Mouse (Mus musculus) myocyte (in vitro differentiated cells): Measurements from ENCODE around the gene Carns1. TPM values are rescaled to one million over a fixed set of nuclear protein-coding genes. Genes with fewer than 3 reads are reported as not detected.
"Not testable (repeated sequence)": the region's sequence is repeated elsewhere in the genome, so short reads cannot be mapped to it uniquely, and the experiment has no call there.

Experiments
- H3K27me3 ChIP-seq: one replicate; pipeline ENCODE4 v1.6.1; 2011; ENCODE audit not compliant: control insufficient read depth, insufficient read depth, insufficient read length
- H3K36me3 ChIP-seq: one replicate; pipeline ENCODE4 v1.6.1; 2011; ENCODE audit not compliant: control insufficient read depth, insufficient read depth
- H3K4me2 ChIP-seq: one replicate; pipeline ENCODE4 v1.6.1; 2011; ENCODE audit warnings: low read depth, control low read depth
- H3K4me3 ChIP-seq: one replicate; pipeline ENCODE4 v1.5.1; 2011; ENCODE audit warnings: mild to moderate bottlenecking, control low read depth, moderate library complexity
- H3K79me2 ChIP-seq: one replicate; pipeline ENCODE4 v1.6.1; 2011; ENCODE audit not compliant: control insufficient read depth, insufficient read depth
- H3ac ChIP-seq: one replicate; pipeline ENCODE4 v1.6.1; 2011; ENCODE audit not compliant: control insufficient read depth, insufficient read length
- CEBPB ChIP-seq: IDR thresholded peaks from 2 replicates; pipeline ENCODE4 v1.6.1; 2011; ENCODE audit warnings: mild to moderate bottlenecking, moderate library complexity; ENCODE audit not compliant: poor library complexity, insufficient read depth, severe bottlenecking
- E2F4 ChIP-seq: IDR thresholded peaks from one replicate; pipeline ENCODE4 v1.6.1; 2011; ENCODE audit warnings: mild to moderate bottlenecking, control low read depth, moderate library complexity; ENCODE audit not compliant: insufficient read depth
- MAX ChIP-seq: IDR thresholded peaks from one replicate; pipeline ENCODE4 v1.6.1; 2011; ENCODE audit warnings: low read depth, mild to moderate bottlenecking, control low read depth
- MYOD1 ChIP-seq, 3 experiments: IDR thresholded peaks; one replicate each; pipeline ENCODE4 v1.6.1; 2011; ENCODE audit warnings: control low read depth in 2 of 3, low read depth in 2 of 3, mild to moderate bottlenecking in 2 of 3, moderate library complexity in 1 of 3; ENCODE audit not compliant: insufficient read length in 2 of 3, control insufficient read depth in 1 of 3
- MYOG ChIP-seq, 3 experiments: IDR thresholded peaks; one replicate each; pipeline ENCODE4 v1.6.1; 2011; ENCODE audit warnings: control low read depth in 2 of 3, low read depth in 2 of 3, mild to moderate bottlenecking in 2 of 3; ENCODE audit not compliant: insufficient read length in 2 of 3, control insufficient read depth in 1 of 3, insufficient read depth in 1 of 3
- POLR2A ChIP-seq: IDR thresholded peaks from one replicate; pipeline ENCODE4 v1.6.1; 2011; ENCODE audit warnings: low read depth, mild to moderate bottlenecking, control low read depth, moderate library complexity; ENCODE audit not compliant: insufficient read length
- POLR2AphosphoS2 ChIP-seq: IDR thresholded peaks from one replicate; pipeline ENCODE4 v1.6.1; 2011; ENCODE audit warnings: low read depth, control low read depth; ENCODE audit not compliant: insufficient read length
- REST ChIP-seq: IDR thresholded peaks from one replicate; pipeline ENCODE4 v1.6.1; 2011; ENCODE audit warnings: mild to moderate bottlenecking, control low read depth, moderate library complexity; ENCODE audit not compliant: insufficient read depth, insufficient read length
- SRF ChIP-seq: IDR thresholded peaks from one replicate; pipeline ENCODE4 v1.6.1; 2011; ENCODE audit warnings: low read depth; ENCODE audit not compliant: control insufficient read depth, insufficient read length
- TCF12 ChIP-seq: IDR thresholded peaks from one replicate; pipeline ENCODE4 v1.6.1; 2011; ENCODE audit warnings: mild to moderate bottlenecking, control low read depth; ENCODE audit not compliant: poor library complexity, insufficient read depth, severe bottlenecking
- TCF3 ChIP-seq: IDR thresholded peaks from one replicate; pipeline ENCODE4 v1.6.1; 2011; ENCODE audit warnings: low read depth, control low read depth; ENCODE audit not compliant: insufficient read length
- USF1 ChIP-seq: IDR thresholded peaks from one replicate; pipeline ENCODE4 v1.6.1; 2011; ENCODE audit warnings: low read depth, mild to moderate bottlenecking, control low read depth, moderate library complexity
- polyA plus RNA-seq: library from polyadenylated mRNA; unstranded; fragments of >200 nt; fragmentation: generic; extraction: Trizol; gene quantifications from one replicate; pipeline ENCODE4 v1.2.1, GENCODE M21; 2012; ENCODE audit warnings: missing spikeins

The Carns1 gene
- polyA plus RNA-seq, 1 experiment, result 8.2 TPM

- Histone ChIP-seq H3K79me2 (peaks cover 17% of the 10 kb centered on the region), H3K27me3 (no peaks in the 10 kb centered on the region), H3ac (peak overlapping the region; percentile 39), H3K4me2 (peak overlapping the region; percentile 90), H3K36me3 (peaks cover 8% of the 10 kb centered on the region), H3K4me3 (peak overlapping the region; percentile 59)
- peak in 2 of 3 experiments; percentile 52 to 56 for TF ChIP-seq MYOD1 (IDR thresholded peaks at IDR 0.05; ENCODE audit: control insufficient read depth in 1 of 3, insufficient read length in 2 of 3, low read depth in 2 of 3)
- TF ChIP-seq E2F4, result no peak
Observed at GRCm38 (mm10) chr19:4126759-4127495, 48.4 kb downstream of the Carns1 start.

- Histone ChIP-seq H3K27me3 (no peaks in the 10 kb centered on the region), H3K79me2 (peaks cover 17% of the 10 kb centered on the region), H3K36me3 (peaks cover 6% of the 10 kb centered on the region), H3K4me3 (peak within 1 kb of the TSS; percentile 59), H3ac (peak within 1 kb of the TSS; percentile 39), H3K4me2 (peak within 1 kb of the TSS; percentile 90)
- TF ChIP-seq POLR2AphosphoS2 (peak; percentile 47), MYOG (IDR thresholded peaks at IDR 0.05; ENCODE audit: control insufficient read depth in 1 of 3, insufficient read depth in 1 of 3, insufficient read length in 2 of 3, low read depth in 2 of 3) (peak in 1 of 3 experiments; percentile 55), TCF3 (no peak), MYOD1 (IDR thresholded peaks at IDR 0.05; ENCODE audit: control insufficient read depth in 1 of 3, insufficient read length in 2 of 3, low read depth in 2 of 3) (no peak), MAX (no peak), E2F4 (peak; percentile 24), TCF12 (no peak), SRF (peak; percentile 75), USF1 (peak; percentile 95), POLR2A (peak; percentile 71)
Observed at GRCm38 (mm10) chr19:4125741-4126696, 49.3 kb downstream of the Carns1 start, which contains the start of gene Aip. TSS of gene Aip (minus strand) at chr19:4125858.

- not testable (repeated sequence) for H3K27me3 ChIP-seq, H3K36me3 ChIP-seq
- Histone ChIP-seq H3K4me3 (peak overlapping the region; percentile 59), H3K4me2 (peak overlapping the region; percentile 81), H3ac (peak overlapping the region; percentile 39), H3K79me2 (peaks cover 23% of the 10 kb centered on the region)
Observed at GRCm38 (mm10) chr19:4125268-4125667, 50.0 kb downstream of the Carns1 start.

- Histone ChIP-seq H3K4me3 (no peak overlapping the region), H3K27me3 (no peaks in the 10 kb centered on the region), H3ac (no peak overlapping the region), H3K36me3 (peaks cover under 1% of the 10 kb centered on the region), H3K4me2 (no peak overlapping the region), H3K79me2 (peaks cover 31% of the 10 kb centered on the region)
- no peak for TF ChIP-seq POLR2A
- no peak for TF ChIP-seq MYOD1 (IDR thresholded peaks at IDR 0.05; ENCODE audit: control insufficient read depth in 1 of 3, insufficient read length in 2 of 3, low read depth in 2 of 3)
- no peak for TF ChIP-seq TCF12
- no peak for TF ChIP-seq USF1
- TF ChIP-seq MYOG (IDR thresholded peaks at IDR 0.05; ENCODE audit: control insufficient read depth in 1 of 3, insufficient read depth in 1 of 3, insufficient read length in 2 of 3, low read depth in 2 of 3), result no peak
- no peak for TF ChIP-seq E2F4
- TF ChIP-seq SRF, result no peak
- TF ChIP-seq REST, result no peak
- no peak for TF ChIP-seq MAX
- no peak for TF ChIP-seq TCF3
- TF ChIP-seq POLR2AphosphoS2, result no peak
- TF ChIP-seq CEBPB, result no peak
Observed at GRCm38 (mm10) chr19:4124432-4124831, 50.8 kb downstream of the Carns1 start.

- Histone ChIP-seq H3ac (no peak overlapping the region), H3K36me3 (no peaks in the 10 kb centered on the region), H3K79me2 (peaks cover 29% of the 10 kb centered on the region), H3K4me2 (no peak overlapping the region), H3K4me3 (no peak overlapping the region), H3K27me3 (no peaks in the 10 kb centered on the region)
- TF ChIP-seq E2F4 (no peak), TCF12 (no peak), POLR2A (no peak), MYOG (IDR thresholded peaks at IDR 0.05; ENCODE audit: control insufficient read depth in 1 of 3, insufficient read depth in 1 of 3, insufficient read length in 2 of 3, low read depth in 2 of 3) (no peak), USF1 (no peak), REST (no peak), POLR2AphosphoS2 (no peak), MYOD1 (IDR thresholded peaks at IDR 0.05; ENCODE audit: control insufficient read depth in 1 of 3, insufficient read length in 2 of 3, low read depth in 2 of 3) (no peak), CEBPB (no peak), SRF (no peak)
Observed at GRCm38 (mm10) chr19:4122411-4123370, 52.6 kb downstream of the Carns1 start.

GRCm38 (mm10) chr19:4121896-4122295 is 53.4 kb downstream of the Carns1 start:
- not testable (repeated sequence) for H3K27me3 ChIP-seq, H3ac ChIP-seq, H3K36me3 ChIP-seq
- peak overlapping the region; percentile 36 for H3K4me2 ChIP-seq
- peaks cover 24% of the 10 kb centered on the region for H3K79me2 ChIP-seq
- peak overlapping the region; percentile 33 for H3K4me3 ChIP-seq
